Mouse (Mus musculus) retina, embryonic 14.5 days (tissue): ENCODE results near the gene Trip10.

ENCODE experiments used
- DNase-seq: peaks from one replicate; pipeline ENCODE4 v3.0.0-alpha.2; 2015; ENCODE audit warnings: low spot score

Gene Trip10

GRCm38 (mm10) chr17:57234254-57234928 is 14.9 kb upstream of the Trip10 start:
- no peak for DNase-seq

DNA sequence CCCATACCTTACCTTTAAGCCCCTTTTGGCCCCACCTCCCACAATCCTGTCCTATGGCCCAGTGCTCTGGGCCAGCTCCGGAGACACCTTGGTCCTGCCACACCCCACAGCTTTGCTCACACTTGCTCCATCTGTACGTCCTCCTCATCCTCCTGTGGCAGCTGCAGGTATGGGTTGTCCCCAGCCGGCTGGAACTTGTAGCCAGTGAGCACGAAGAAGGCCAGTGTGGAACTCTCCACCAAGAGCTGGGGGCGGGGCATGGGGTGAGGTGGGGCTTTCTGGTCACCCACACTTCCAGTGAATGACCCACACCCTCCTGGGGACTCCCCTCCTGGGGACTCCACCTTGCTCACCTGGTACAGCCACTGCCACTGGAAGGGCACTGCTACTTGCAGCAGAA is 13.5 kb upstream of the Trip10 start:
- DNase-seq, result no peak

GRCm38 (mm10) chr17:57237181-57237580 is 12.1 kb upstream of the Trip10 start:
- no peak for DNase-seq

DNA sequence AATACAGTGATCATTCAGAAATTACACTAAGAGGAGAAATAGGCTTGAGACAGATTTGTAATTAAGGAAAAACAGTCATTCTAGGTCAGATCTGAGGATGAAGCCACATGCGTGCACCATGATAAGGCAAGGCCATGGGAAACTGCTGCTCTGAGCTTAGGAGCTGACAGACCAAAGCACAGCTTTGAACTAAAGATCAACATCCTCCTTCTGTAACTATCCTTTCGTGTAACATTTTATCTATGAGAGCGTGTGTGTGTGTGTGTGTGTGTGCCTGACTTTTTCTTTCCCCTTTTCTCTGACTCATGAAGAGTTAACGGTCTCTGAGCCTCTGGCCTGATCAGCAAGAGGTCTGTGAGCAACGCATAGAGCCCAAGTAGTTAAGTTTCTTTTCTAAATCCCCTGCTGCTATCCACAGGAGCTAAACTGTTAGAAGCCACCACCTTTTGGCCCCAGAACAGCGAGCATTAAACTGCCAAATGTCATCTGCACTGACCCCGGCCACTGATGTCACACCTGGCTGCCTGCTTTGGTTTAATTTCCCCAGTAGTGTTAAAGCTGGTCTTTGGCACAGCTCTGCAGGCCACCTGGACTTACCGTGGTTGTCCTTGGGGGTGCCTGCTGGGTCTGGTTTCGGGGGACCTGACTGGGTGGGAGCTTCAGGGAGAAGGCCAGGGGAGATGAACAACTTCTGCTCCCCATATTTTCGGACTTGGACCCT is 5.4 kb upstream of the Trip10 start:
- DNase-seq, result no peak

DNA sequence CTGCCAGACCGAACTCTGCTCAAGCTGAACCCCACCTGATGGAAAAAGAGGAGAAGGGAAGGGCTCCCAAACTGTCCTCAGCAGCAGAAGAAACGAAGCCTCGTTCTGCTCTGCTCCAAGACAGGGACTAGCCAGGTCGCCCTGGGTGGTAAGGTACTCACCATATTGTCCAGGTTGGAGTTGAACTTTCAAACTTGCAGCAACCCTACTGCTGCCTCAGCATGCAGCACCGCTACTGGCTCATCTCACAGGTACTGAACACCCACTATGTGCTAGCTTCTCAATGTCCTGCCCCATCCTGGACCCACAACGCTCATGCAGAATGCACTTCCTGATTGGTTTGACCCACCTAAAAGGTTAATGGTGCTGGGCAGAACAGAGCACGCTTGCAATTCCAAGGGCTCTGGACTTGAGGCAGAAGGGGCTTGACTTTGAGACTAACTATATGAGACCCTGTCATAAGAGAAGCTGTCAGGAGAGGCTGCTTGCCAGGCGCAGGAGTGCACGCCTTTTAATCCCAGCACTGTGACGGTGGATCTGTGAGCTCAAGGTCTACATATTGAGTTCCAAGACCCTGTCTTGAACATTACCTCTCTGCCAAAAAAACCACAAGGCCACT is 3.8 kb upstream of the Trip10 start:
- no peak for DNase-seq

DNA sequence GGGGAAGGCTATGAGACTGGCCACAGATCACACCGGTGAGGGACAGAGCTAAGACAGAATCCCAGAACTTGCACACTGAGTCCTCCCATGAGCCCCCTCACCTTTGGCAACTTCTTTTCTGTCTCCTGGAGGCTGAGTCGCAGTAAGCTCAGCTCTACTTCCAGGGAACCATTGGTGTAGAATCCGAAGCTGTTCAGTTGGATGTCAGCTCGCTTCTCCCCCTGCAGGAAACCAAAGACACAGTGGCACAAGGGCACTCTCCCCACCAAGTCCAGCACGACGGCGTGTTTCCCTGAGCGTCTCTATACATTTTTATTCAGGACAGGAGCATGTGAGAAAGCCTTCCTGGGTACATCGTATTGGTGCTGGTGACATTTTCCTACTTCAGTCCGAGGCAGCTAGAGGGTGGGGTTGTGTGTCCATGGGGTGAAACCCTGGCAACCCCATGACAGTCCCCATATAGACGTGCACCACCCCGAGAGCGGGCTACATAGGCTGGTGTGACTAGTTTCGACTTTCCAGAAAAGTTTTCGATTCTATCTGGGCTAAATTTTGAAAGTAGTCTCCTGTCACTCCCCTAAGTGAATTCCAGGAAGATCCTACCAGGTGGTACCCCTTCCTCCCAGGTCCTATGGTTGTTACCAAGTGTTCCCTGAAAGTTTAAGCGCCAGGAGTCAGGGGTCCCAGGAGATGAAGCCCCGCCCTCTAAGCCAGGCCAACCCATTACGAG is 2.4 kb upstream of the Trip10 start:
- DNase-seq, result peak; percentile 20

DNA sequence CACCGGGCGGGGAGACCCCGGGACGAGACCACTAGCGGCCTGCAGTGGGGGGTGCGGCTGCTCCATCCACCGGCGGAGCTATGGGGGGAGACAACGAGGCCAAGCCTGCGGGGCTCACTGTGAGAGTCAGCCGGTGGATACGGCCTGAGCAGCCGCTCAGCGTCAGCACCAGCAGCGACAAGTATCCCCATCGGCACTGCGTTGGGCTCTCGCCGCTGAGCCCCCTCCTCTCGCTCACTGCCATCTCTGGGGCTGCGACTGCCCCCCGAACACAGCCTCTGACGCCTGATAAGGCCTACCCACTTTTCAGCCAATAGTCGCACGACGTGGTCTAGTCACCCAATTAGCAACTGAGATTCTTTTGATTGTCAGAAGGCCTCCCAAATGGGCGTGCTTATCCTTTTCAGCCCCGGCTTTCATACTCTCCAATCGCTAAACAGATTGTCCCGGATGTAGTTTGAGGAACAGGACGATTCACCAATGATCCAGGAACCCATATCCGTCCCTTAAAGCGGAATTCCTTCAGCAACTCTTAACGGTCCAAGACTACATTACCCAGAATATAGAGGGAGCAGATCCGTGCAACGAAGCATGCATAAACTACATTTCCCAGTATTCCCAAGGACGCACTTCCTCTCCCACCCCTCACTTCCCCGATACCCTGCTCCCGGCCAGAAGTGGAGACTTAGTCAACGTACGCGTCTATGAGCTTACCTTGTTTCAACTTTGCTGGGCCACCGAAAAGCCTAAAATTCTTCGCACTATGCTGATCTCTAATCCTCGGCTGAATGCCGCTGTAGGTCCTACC is 1.7 kb upstream of the Trip10 start:
- peak; percentile 97 for DNase-seq

DNA sequence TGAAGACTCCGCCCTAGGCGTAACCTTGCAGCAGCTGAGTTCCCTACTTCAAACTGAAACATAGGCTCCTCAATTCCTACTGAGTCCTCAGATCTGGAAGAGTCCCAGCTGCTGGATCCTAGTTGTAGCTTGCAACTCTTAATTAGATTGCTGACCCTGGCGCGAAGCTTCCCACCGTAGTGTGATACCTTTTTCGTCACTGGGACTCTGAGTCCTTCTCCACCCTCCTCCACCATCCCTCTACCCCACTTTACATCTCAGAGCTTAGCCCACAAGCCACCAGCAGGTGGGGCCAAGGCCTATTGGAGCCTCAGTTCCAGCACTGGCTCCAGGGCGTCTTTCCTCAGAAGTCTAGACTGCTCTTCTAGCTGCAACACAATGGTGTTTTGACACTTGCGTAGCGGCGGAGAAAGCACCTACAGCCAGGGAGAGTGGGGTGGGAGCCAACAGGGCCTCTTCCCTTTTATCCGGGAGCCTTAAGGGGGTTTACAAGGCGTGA is 1.0 kb upstream of the Trip10 start, which contains the start of gene Gpr108:
TSS of gene Gpr108 (minus strand) at position 246 of the 499 bp plus-strand sequence.
- DNase-seq, result peak; percentile 85

GRCm38 (mm10) chr17:57248771-57249170 is 484 bp upstream of the Trip10 start:
- DNase-seq, result no peak

GRCm38 (mm10) chr17:57250461-57251160 is 1.4 kb downstream of the Trip10 start:
- no peak for DNase-seq

DNA sequence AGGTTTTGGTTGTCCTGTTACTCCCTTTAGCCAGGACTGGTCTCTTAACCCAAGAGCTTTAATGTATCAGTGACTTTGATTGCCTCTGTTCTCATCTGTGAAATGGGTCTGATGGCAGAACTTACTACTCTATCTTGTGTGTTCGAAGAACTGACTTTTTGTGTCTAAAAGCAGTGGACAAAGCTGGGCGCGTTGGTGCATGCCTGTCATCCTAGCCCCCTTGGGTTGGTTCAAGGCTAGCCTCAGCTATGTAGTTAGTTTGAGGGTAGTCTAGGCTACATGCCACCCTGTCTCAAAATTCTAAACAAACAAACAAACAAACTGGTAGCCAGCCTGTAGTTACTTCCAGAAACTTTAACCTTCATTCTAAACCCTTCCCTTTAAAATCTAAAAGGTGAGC is 2.2 kb downstream of the Trip10 start:
- no peak for DNase-seq

DNA sequence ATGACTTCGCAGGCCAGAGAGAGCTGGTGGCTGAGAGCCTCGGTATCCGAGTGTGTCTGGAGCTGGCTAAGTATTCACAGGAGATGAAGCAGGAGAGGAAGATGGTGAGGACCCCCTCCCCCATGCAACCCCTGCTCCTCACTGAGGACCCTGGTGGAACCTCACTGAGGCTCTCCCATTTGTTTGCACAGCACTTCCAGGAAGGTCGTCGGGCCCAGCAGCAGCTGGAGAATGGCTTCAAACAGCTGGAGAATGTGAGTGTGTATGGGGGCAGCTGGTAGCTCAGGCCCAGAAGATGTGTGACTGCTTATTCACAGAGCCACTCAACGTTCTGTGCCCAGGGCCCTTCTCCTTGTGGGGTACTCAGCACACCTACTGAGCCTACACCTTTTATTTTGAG is 4.1 kb downstream of the Trip10 start:
- no peak for DNase-seq

GRCm38 (mm10) chr17:57255354-57255753 is 6.1 kb downstream of the Trip10 start:
- no peak for DNase-seq

GRCm38 (mm10) chr17:57256921-57257485 is 7.7 kb downstream of the Trip10 start:
- no peak for DNase-seq

DNA sequence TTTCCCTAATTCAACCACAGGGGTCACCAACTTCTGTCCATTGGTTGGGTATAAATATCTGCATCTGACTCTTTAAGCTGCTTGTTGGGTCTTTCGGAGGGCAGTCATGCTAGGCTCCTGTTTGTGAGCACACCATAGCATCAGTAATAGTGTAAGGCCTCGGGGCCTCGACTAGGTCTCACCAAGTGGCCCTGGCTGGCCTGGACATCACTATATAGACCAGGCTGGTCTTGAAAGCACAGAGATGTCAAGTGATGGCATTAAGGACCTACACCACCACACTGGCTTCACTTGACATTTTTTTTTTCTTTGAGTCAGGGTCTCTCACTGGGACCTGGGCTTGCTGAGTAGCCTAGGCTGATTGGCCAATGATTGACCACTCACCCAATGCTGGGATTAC is 8.9 kb downstream of the Trip10 start:
- no peak for DNase-seq

DNA sequence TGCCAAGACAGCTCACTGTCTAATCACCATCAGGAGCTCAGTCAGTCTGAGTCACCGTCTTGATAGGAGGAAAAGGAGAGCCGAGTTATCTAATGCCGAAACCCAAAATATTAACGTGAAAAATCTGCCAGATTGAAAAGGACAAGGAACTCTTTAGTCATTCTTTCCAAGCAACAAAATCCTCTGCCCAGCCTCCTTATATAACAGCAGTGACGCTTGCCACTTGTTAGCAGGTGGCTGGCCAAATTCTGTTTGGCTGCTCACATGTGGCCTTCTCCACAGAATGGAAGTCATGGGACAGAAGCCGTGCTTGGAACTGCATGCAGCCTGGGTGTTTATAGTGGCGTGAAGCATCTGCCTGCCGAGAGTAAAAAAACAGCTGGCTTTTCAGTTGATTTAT is 10.5 kb downstream of the Trip10 start:
- no peak for DNase-seq

DNA sequence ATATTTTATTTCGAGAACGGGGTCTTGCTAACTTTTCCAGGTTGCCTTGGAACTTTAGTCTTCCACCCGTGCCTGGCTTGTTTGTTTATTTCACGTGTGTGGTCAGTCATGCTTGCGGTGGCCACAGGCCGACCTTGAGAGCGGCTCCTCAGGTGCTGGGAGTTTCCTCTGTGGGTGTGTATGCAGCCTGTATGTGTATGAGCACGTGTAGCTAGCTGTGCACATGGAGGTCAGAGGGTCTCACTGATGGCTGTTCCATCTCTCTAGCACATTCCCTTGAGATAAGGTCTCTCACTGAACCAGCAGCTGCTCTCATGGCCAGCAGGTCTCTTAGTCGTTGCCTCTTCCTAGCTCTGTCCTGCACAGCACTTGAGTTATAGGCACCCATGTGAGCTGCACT is 11.1 kb downstream of the Trip10 start:
- no peak for DNase-seq

- DNase-seq, result no peak
These were observed 12.0 kb downstream of the Trip10 start for GRCm38 (mm10) chr17:57261286-57261685.

- DNase-seq, result no peak
These were observed 12.5 kb downstream of the Trip10 start for GRCm38 (mm10) chr17:57261796-57262195.

DNA sequence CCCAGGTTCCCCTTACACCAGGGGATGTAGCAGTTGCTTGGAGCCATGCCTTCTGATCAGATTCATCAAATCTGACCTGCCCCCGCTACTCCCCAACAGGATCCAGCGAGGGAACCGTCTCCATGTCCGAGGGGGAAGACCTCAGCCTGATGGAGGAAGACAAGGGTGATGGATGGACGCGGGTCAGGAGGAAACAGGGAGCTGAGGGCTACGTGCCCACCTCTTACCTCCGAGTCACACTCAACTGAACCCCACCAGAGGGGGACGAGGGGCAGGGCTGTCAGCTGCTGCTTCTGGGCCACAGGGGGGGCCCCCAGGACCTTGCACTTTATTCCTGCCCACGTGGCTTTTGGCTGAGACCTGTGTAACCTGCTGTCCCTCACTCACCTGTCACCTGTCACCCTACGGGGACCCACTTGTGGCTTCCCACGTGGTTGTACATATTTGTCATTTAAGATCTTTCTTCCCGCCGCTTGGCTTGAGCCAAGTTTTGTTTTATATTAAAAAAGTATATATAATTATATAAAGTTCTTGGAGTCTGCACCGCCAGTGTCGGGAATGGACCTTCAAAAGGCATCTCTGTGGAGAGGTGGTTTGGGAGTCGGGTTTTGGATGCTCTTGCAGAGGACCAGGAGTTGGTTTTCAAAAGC is 13.8 kb downstream of the Trip10 start:
- DNase-seq, result no peak
